Mouse (Mus musculus) retina, postnatal 7 days (tissue): ENCODE results near the gene Cldn8.

Source experiments
- DNase-seq: peaks from one replicate; pipeline ENCODE4 v3.0.0-alpha.2; 2012; ENCODE audit warnings: low read depth, low spot score

The Cldn8 gene

DNA sequence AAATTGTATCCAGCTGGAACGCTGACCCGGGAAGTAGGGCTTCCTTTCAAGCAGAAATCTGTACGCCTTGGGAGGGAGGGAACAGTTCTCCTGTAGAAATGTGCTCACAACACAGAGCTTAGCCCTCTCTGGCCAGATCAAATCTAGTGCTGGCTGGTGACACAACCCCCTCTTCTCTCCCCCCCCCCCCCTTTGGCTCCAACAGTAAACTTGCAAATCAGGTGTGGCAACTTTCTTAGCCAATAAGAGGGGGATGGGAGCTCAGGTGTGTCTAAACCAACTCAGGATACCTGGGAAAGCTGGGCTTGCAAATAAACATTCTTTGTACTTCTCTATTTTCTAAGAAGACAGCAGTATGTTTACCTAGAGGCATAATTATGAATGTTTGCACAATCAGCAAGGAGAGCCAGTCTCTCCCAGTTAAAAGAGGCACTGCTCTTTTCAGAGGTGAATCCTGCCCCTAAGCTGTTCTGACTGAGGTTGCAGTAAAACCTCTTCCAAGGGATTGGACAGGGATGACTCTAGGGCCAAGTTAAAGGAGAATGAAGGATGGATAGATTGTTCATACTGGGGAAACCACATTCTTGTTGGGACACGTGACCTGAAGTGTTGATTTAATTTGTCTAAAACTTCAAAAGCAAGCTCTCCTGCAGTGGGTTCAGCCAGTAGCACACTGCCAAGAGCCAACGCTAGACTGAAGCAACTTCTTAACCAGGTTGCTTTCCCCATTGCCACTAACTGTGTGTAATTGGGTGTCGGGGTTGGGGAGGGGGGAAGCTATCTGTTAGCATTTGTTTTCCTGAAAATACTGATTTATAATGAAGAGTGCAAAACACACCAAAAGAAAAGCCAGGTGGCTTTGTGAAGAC lies at the start of gene Cldn8:
TSS of gene Cldn8 (minus strand) at position 139 of the 869 bp plus-strand sequence.
- no peak for DNase-seq

DNA sequence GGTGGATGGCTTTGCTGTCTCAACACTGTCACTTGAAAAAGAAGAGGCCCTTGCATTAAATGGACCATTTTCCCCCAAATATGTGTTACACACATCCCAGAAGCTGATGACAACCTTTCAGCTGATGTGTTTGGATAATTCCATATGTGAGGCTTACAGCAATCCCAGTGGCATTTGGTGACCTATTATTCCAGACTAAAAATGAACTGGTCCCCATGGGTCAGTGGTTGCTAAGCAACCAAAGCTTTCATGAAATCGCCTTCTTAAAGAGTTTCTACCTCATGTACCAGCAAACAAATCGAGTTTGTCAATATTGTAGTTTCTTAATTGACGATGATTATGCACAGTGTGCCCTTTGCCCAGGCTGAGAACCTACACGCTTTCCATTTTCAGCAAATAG lies 49.7 kb upstream of the Cldn8 start:
- DNase-seq, result no peak

DNA sequence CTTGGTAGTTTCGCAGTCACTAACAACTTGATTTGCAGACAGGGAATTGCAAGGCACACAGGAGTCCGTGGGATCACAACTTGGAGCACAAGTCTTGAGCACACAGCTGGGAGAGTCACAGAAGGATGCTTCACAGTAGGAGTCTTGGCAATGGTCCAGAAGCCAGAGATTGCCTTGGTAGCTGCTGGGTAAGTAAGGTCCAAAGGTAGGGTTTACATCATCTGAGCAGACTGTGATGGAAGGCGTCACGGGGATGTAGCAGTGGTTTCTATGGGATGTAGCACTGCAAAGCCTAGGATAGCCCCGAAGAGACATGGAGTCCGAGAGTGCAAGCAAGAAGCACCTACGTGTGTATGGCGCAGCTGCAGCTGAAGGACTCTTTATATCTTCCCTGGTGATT lies 48.9 kb upstream of the Cldn8 start, which contains the start of gene Krtap24-1:
TSS of gene Krtap24-1 (minus strand) at position 358 of the 400 bp plus-strand sequence.
- DNase-seq, result no peak

GRCm38 (mm10) chr16:88604570-88604969 lies 41.6 kb upstream of the Cldn8 start:
- DNase-seq, result no peak

DNA sequence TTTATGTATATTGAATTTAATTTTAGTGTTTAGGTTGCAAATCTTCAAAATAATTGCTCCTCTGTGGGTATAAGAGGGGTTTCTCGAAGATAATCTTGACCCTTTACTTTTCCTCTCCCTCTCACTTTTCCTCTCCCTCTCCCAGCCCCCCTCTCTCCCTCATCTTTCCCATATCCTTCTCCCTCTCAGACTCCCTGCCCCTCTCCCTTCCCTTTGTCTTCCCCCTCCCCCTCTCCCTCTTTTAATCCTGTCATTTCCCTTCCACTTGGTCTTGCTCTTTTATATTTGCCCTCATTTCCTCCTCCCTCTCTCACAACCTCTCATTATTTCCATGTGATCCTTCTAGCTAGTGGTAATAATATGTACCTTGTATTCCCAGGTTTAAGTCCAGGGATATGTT lies 39.5 kb upstream of the Cldn8 start:
- no peak for DNase-seq

DNA sequence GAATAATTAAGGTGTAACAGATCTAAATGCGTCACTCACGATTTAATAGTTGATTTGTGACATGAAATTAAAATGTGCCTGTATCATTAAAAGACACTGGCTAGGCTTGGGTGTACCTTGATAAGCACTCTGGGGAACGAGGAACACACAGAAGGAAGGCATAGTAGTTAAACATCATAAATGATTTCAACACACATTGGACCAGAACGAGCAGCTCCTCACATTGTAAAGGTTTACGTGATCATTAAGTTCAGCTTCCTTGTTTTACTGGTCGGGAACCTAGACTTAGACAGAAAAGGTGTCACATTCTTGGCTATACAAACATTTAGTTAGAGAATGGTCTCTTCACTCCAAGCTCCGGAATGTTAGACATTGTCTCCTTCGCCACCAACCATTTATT lies 37.3 kb upstream of the Cldn8 start:
- DNase-seq, result no peak

DNA sequence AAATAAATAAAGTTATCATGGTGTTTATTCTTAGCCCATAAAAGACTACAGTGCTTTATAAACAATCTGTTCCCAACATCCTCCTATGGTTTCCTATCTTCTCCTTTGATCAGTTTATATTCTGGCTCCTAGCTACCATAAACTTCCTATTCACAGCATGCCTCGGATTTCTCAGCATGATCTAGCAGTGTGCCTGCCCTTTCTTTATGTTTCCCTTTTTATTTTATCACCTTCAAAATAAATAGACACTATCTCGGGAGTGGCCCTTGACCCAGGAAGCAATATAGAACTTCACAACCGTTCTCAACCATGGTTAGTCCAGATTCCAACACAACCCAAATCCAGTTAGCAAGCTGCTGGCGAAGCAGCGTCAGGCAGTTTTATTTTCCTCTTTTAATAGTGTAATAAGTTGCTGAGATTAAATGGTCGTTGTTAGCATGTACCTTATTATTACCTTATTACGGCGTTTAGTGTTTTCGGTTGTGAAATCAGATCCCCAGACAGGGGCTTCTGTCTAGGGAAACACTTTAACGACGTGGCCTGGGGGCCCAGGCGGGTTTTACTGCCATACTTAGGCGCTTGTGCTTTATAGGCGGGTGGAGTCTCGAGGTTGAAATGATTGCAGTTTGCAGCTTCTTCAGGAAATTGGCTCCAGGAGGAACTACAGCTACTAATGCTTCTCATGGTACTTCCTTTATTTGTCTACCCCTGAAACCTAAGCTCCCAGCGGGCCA lies 36.7 kb upstream of the Cldn8 start:
- no peak for DNase-seq

GRCm38 (mm10) chr16:88592758-88593157 lies 29.8 kb upstream of the Cldn8 start:
- no peak for DNase-seq

DNA sequence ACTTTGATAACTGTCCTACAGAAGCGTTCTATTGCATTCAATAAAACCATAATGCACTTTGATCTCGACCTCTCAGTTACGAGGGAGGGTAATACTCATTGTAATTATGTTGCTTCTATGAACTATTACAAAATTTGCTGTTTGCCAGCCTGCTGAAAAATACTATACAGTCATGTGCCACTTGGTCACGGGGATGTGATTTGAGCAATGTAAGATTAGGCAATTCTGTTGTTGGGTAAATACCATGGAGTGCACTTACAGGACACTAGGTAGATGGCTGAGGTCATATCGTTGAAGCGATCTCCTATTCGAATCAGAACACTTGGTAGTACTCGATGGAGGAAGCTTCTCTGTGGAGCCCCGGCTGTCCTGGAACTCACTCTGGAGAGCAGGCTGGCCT lies 20.4 kb upstream of the Cldn8 start:
- no peak for DNase-seq

- DNase-seq, result no peak
These were observed 13.1 kb upstream of the Cldn8 start for GRCm38 (mm10) chr16:88575885-88576679.

DNA sequence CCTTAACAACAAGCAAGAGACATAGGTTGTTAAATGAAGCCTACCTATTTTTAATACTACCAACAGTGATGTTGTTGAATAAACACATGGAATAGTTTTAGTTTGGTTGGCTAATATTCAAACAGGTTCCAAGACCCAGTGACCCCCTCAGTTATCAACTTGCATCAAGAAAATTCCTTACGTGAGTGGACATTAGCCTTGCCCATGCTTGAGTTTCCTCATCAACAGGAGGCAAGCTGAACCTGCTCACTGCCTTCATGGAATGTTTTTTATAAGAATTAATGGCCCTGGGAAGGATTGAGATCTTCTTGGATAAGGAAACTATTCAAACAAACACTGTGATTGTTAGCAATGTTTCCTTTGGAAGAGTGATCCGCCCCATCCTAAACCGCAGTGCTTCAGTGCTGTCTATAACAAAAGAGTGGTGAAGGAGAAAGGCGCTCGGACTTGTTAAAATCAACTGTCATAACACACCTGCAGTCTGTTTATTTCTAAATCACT lies 10.0 kb upstream of the Cldn8 start:
- no peak for DNase-seq

GRCm38 (mm10) chr16:88570136-88570535 lies 7.2 kb upstream of the Cldn8 start:
- DNase-seq, result no peak

- no peak for DNase-seq
These were observed 6.7 kb upstream of the Cldn8 start for GRCm38 (mm10) chr16:88569732-88570131.

- DNase-seq, result no peak
These were observed 6.1 kb upstream of the Cldn8 start for GRCm38 (mm10) chr16:88569096-88569495.

DNA sequence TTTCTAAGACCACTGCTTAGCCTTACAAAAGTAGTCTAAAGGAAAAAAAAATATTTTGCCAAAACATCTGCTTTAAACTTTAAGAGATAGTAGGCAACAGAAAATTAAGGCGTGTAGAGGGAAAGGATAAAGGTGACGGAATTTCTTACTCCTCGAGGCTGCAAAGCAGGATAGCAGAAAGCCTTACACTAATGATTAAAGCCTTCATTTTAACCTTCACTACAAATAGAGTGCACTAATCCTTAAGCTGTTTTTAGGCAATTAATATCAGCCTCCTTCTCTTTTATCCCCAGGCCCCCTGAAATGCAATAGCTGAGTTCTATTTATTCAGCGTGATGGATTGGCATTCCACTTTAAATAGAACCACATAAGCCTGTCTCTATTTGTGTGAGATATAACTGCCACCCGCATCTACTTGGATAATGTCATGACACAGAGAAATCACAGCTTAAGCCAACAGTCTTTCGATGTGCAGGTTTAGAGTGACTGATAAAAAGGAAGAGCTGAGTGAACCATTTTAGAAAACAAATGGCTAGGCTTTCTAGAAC lies 1.3 kb downstream of the Cldn8 start:
- DNase-seq, result no peak

- DNase-seq, result no peak
These were observed 20.5 kb downstream of the Cldn8 start for GRCm38 (mm10) chr16:88542488-88542887.

DNA sequence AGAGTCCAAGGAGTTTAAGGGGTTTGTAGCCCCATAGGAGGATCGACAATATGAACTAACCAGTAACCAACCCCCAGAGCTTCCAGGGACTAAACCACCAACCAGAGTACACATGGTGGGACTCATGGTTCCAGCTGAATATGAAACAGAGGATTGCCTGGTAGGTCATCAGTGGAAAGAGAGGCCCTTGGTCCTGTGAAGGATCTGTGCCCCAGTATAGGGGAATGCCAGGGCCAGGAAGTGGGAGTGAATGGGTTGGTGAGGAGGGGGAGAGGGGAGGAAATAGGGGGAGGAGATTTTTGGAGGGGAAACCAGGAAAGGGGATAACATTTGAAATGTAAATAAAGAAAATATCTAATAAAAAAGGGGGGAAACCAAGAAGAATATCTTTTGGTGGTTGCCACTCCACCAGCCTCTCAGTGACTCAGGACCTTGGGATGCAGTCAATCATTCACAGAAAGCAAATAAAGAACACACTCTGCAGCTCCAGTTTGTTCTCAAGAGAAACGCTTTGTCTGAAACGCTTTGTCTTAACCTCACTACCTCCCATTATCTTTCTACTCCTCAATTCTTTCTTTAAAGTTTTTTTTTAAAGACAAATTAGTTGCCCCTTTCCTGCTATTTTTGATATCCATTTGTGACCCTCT lies 23.0 kb downstream of the Cldn8 start:
- no peak for DNase-seq

GRCm38 (mm10) chr16:88511348-88511747 lies 51.6 kb downstream of the Cldn8 start:
- DNase-seq, result no peak
